Mouse (Mus musculus): Measurements from ENCODE around the gene Fam227b.

The Fam227b gene

DNA sequence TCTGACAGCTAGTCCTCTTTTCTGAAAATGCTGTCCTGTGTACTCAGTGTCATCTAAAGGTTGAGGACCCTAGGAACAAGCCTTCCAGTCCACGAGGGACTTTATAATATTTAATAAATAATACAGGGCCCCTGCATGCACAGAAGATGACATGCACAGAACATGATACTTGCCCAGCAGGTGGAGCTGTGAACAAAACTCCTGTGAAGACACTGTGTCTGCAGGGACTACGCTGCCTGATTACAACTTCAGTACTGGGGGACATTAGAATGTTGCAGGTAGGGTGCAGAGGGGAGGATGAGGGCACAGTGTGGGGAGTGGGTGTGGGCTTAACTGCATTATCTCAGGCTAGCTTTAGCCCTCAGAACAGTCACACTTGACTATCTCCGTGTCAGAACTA, 145.7 kb downstream of the Fam227b start:
- no peak for DNase-seq (ENCODE audit: low spot score)

DNA sequence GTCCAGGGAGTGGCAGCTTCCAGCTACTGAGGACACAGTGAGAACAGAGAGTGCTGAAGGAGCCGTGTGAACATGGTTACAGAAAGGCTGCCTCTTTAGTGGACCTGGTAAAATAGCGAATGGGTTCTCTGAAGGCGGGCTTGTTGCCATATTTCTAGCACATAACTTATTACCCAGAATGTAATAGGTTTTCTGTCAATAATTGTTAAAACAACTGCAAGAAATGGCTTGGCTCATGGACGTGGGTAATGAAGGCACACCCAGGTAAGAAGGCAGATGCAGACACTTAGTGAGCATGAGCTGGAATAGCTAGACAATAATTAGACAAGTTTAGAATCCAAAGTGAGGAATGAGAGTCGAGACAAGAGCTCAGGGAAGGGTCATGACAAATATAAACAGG, 149.5 kb downstream of the Fam227b start:
- DNase-seq (ENCODE audit: low spot score), result no peak

DNA sequence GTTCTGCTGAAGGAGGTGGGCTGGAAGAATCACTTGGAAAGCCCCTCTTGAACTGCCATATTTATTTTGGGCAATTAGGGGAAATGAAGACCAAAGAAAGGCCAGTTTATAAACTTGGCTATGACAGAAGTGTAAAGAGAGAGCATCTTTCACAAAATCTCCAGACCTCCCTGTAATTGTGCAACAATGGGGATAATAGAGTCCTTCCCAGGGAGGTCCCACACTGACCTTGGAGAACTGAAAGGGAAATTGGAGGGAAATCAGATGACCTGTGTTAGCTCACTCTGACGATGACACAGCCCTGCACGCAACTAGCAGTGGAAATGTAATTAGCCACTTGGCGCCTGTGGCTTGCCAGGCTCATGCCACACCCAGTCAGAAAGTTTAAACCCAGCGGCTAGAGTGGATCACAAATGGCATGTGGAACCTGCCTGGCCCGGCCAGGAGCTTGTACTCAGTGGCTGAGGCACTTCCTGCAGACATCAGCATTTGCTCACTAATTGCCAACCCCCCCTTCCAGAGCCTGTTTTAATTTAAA, 175.9 kb downstream of the Fam227b start:
- DNase-seq (ENCODE audit: low spot score), result no peak

- DNase-seq (ENCODE audit: low spot score), result no peak
Observed at GRCm38 (mm10) chr2:125975206-125975605, 176.6 kb downstream of the Fam227b start.

- DNase-seq (ENCODE audit: low spot score), result no peak
Observed at GRCm38 (mm10) chr2:125973207-125973606, 178.6 kb downstream of the Fam227b start.

DNA sequence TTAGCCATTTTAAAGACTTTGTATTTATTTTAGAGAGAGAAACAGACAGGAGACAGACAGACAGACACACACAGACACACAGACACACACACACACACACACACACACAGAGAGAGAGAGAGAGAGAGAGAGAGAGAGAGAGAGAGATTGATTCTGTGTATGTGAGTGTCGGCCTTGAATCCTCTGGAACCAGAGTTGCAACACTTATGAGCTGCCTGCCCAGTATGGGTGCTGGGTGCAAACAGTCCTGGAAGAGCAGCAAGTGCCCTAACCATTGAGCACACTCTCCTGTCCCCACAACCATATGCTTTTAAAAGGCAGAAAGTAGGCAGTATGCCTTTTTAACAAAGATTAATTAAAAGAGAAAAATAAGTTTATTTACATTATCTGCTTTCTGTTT, 183.0 kb downstream of the Fam227b start:
- no peak for DNase-seq (ENCODE audit: low spot score)

DNA sequence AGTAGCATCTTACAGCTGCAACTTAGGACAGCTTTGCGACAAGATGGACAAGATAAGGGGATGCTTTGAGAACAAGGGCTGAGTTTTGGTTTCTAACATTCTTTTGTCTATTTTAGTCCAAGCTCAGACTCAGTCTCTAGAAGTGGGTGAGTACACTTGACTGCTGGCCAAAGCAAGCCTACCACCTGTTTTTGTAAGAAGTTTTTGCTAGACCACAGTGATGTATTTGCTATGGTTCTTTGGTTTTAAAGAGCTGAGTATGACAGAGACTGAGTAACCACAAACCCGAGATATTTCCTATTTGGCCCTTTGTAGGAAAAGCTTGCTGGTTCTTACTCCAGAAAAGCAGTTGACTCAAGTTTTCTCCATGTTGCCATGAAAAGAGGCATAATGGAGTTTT, 203.6 kb downstream of the Fam227b start:
- no peak for DNase-seq (ENCODE audit: low spot score)

- DNase-seq (ENCODE audit: low spot score), result no peak
Observed at GRCm38 (mm10) chr2:125943301-125943700, 208.5 kb downstream of the Fam227b start.

GRCm38 (mm10) chr2:125941111-125941785, 210.6 kb downstream of the Fam227b start:
- no peak for DNase-seq (ENCODE audit: low spot score)

DNA sequence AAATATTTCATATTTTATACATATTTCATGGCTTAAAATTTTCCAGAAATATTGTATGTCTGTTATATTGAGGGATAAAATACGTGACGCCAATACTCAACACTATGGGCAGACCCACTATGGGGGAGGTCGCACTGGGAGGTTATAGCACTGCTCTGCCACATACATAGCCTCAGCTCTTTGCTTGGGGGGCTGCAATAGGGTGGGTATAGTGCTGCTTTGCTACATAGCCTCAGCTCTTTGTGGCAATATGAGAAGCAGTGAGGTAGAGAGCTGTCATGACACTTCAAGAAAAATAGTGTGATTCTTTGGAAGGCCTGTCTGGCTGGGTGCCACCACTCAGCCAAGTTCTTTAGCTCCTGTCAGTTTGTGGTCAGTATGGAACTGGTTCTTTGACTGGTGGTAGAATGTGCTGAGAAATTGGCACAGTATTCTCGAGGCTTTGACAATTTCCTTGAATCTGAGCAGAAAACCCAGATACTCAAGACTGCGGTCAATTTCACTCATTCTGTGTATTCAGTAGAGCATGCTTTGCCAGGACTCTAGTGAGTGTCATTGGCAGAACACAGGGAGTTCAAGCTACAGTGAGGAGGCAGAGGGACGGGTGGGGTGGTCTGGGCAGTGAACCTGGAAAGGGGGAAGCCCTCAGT, 212.7 kb downstream of the Fam227b start:
- no peak for DNase-seq (ENCODE audit: low spot score)

- no peak for DNase-seq (ENCODE audit: low spot score)
Observed at GRCm38 (mm10) chr2:125936396-125936795, 215.4 kb downstream of the Fam227b start.

- no peak for DNase-seq (ENCODE audit: low spot score)
Observed at GRCm38 (mm10) chr2:125933977-125934376, 217.8 kb downstream of the Fam227b start.
